Mouse (Mus musculus) midbrain, embryonic 16.5 days (tissue): ENCODE measurements around the gene Chst1. TPM values are rescaled to one million over a fixed set of nuclear protein-coding genes. Genes with fewer than 3 reads are reported as not detected.

Experiments
- ATAC-seq: fragments of 200-750 bp; cut with Nextera tagmentation; 2 replicates; pipeline ENCODE4 v1.8.0; 2017; ENCODE audit warnings: moderate TSS enrichment
- H3K27ac ChIP-seq: fragments of 300-500 bp; sonication (generic); 2 replicates; pipeline ENCODE4 v1.5.1; 2014; ENCODE audit warnings: mild to moderate bottlenecking, low read length, mixed read lengths
- H3K27me3 ChIP-seq: fragments of 300-500 bp; sonication (generic); 2 replicates; pipeline ENCODE4 v1.6.1; 2014; ENCODE audit warnings: low read depth, low read length, mixed read lengths; ENCODE audit not compliant: control insufficient read depth, insufficient read depth
- H3K36me3 ChIP-seq: fragments of 300-500 bp; sonication (generic); 2 replicates; pipeline ENCODE4 v1.6.1; 2014; ENCODE audit warnings: mild to moderate bottlenecking, low read length, moderate library complexity, mixed read lengths; ENCODE audit not compliant: control insufficient read depth, insufficient read depth
- H3K4me1 ChIP-seq: fragments of 300-500 bp; sonication (generic); 2 replicates; pipeline ENCODE4 v1.6.1; 2014; ENCODE audit warnings: mild to moderate bottlenecking, low read length, mixed read lengths; ENCODE audit not compliant: control insufficient read depth, insufficient read depth
- H3K4me2 ChIP-seq: fragments of 300-500 bp; sonication (generic); 2 replicates; pipeline ENCODE4 v1.6.1; 2014; ENCODE audit warnings: mild to moderate bottlenecking, low read length, mixed read lengths
- H3K4me3 ChIP-seq: fragments of 300-500 bp; sonication (generic); 2 replicates; pipeline ENCODE4 v1.5.1; 2014; ENCODE audit warnings: low read depth, mild to moderate bottlenecking, low read length, moderate library complexity, mixed read lengths
- H3K9ac ChIP-seq: fragments of 300-500 bp; sonication (generic); 2 replicates; pipeline ENCODE4 v1.6.1; 2014; ENCODE audit warnings: low read depth, low read length, mixed read lengths
- H3K9me3 ChIP-seq: fragments of 300-500 bp; sonication (generic); replicated peaks from 2 replicates; pipeline ENCODE4 v1.6.1; 2014; ENCODE audit warnings: mild to moderate bottlenecking, low read length, mixed read lengths; ENCODE audit not compliant: control insufficient read depth, poor library complexity, severe bottlenecking
- WGBS: fragments of 180-500 bp; shearing (Covaris S2); extraction: QIAGEN DNeasy Blood & Tissue Kit; methylation state at CpG from one replicate; pipeline ENCODE4 v1.1.7; 2014; 5-methylcytosine and 5-hydroxymethylcytosine counted together
- microRNA-seq: library from miRNA; unstranded; fragments of <30 nt; microRNA quantifications from one replicate; pipeline ENCODE4, GENCODE M21; 2017
- polyA plus RNA-seq: library from polyadenylated mRNA; unstranded; fragments of >200 nt; fragmentation: Nextera tagmentation; extraction: Ambion mirVana; gene quantifications from 2 replicates; pipeline ENCODE4 v1.2.1, GENCODE M21; 2015

Chst1 gene
- polyA plus RNA-seq, 1 experiment from 2014 or later = 51.2 TPM

- no peaks in the 10 kb centered on the region for H3K4me1 ChIP-seq
- ATAC-seq = no peak
- no peaks in the 10 kb centered on the region for H3K9me3 ChIP-seq
- H3K9ac ChIP-seq = no peak overlapping the region
- H3K36me3 ChIP-seq = no peaks in the 10 kb centered on the region
- no peak overlapping the region for H3K4me2 ChIP-seq
- WGBS = 86% methylated on average over 2 of the region's 2 CpGs
- H3K4me3 ChIP-seq = no peak overlapping the region
- H3K27me3 ChIP-seq = no peaks in the 10 kb centered on the region
- H3K27ac ChIP-seq = no peak overlapping the region
Measured at GRCm38 (mm10) chr2:92657189-92657588, 57.7 kb downstream of the Chst1 start.

- no peak overlapping the region for H3K9ac ChIP-seq
- no peaks in the 10 kb centered on the region for H3K4me1 ChIP-seq
- 0 out of 2 replicates have a peak, but pooled peaks cover 2% of the 10 kb centered on the region for H3K9me3 ChIP-seq
- H3K4me3 ChIP-seq = no peak overlapping the region
- no peak overlapping the region for H3K4me2 ChIP-seq
- no peaks in the 10 kb centered on the region for H3K27me3 ChIP-seq
- no peak overlapping the region for H3K27ac ChIP-seq
- H3K36me3 ChIP-seq = no peaks in the 10 kb centered on the region
- ATAC-seq = 0 out of 2 replicates have a peak, but pooled peaks have one; percentile 48
- WGBS = 14% methylated on average over 1 of the region's 1 CpGs
Measured at GRCm38 (mm10) chr2:92658293-92659150, 59.0 kb downstream of the Chst1 start.

- no peaks in the 10 kb centered on the region for H3K36me3 ChIP-seq
- H3K27me3 ChIP-seq = no peaks in the 10 kb centered on the region
- 0 out of 2 replicates have a peak, but pooled peaks cover 2% of the 10 kb centered on the region for H3K4me1 ChIP-seq
- no peak overlapping the region for H3K4me2 ChIP-seq
- WGBS = 74% methylated on average over 7 of the region's 7 CpGs
- ATAC-seq = no peak
- no peak overlapping the region for H3K27ac ChIP-seq
- H3K9me3 ChIP-seq = 0 out of 2 replicates have a peak, but pooled peaks cover 2% of the 10 kb centered on the region
- no peak overlapping the region for H3K9ac ChIP-seq
- H3K4me3 ChIP-seq = no peak overlapping the region
Measured at GRCm38 (mm10) chr2:92659491-92660035, 60.1 kb downstream of the Chst1 start.

GRCm38 (mm10) chr2:92662534-92663068 is 63.1 kb downstream of the Chst1 start:
- 0 out of 2 replicates have a peak, but pooled peaks cover 2% of the 10 kb centered on the region for H3K4me1 ChIP-seq
- no peak for ATAC-seq
- 90% methylated on average over 6 of the region's 6 CpGs for WGBS
- no peak overlapping the region for H3K9ac ChIP-seq
- no peak overlapping the region for H3K27ac ChIP-seq
- 0 out of 2 replicates have a peak, but pooled peaks cover 2% of the 10 kb centered on the region for H3K9me3 ChIP-seq
- no peaks in the 10 kb centered on the region for H3K36me3 ChIP-seq
- H3K4me2 ChIP-seq = no peak overlapping the region
- H3K4me3 ChIP-seq = no peak overlapping the region
- H3K27me3 ChIP-seq = no peaks in the 10 kb centered on the region

Small RNA genes within 50 kb of the gene (microRNA-seq; reads per million reads assigned to microRNA genes)
- gene Mir7221 = not detected
- gene Mir7222 = not detected

Other genes starting within 250 kb of the Chst1 start
- 39.7 and 40.1 TPM in 2 replicates for gene Pex16, start 225.0 kb upstream of the Chst1 start, polyA plus RNA-seq
- 1.9 and 2.0 TPM in 2 replicates for gene Large2, start 224.8 kb upstream of the Chst1 start, polyA plus RNA-seq
- 6.1 and 9.5 TPM in 2 replicates for gene 1700029I15Rik, start 217.2 kb upstream of the Chst1 start, polyA plus RNA-seq
- gene Mapk8ip1, start 198.4 kb upstream of the Chst1 start, polyA plus RNA-seq = 126 and 129 TPM in 2 replicates
- gene Cry2, start 165.7 kb upstream of the Chst1 start, polyA plus RNA-seq = 51.6 and 53.4 TPM in 2 replicates
- gene Slc35c1, start 139.2 kb upstream of the Chst1 start, polyA plus RNA-seq = 16.1 and 17.9 TPM in 2 replicates